Mouse (Mus musculus) adrenal gland, postnatal 25 days (tissue): ENCODE measurements around the gene Ncbp3. TPM values are rescaled to one million over a fixed set of nuclear protein-coding genes. Genes with fewer than 3 reads are reported as not detected.
A peak's percentile ranks its signal among the peaks of the same experiment; 100 is the strongest.

ENCODE experiments used
- DNase-seq: peaks from one replicate; pipeline ENCODE4 v3.0.0; 2021; ENCODE audit warnings: mixed read lengths
- long read RNA-seq: library from polyadenylated mRNA; stranded (forward); transcript quantifications from one replicate; pipeline ENCODE4 v2.0.0, GENCODE M21; 2021
- total RNA-seq: library from RNA; stranded (reverse); gene quantifications from 2 replicates; pipeline ENCODE4 v1.2.3, GENCODE M21; 2021

The Ncbp3 gene
- total RNA-seq: 10.8 and 15.1 TPM in 2 replicates
- long read RNA-seq, full-length matches to known transcripts: 18 of 22 reads
- long read RNA-seq, partial matches to known transcripts: 1 of 22 reads
- long read RNA-seq, other reads (novel, unspliced or antisense): 3 of 22 reads

DNA sequence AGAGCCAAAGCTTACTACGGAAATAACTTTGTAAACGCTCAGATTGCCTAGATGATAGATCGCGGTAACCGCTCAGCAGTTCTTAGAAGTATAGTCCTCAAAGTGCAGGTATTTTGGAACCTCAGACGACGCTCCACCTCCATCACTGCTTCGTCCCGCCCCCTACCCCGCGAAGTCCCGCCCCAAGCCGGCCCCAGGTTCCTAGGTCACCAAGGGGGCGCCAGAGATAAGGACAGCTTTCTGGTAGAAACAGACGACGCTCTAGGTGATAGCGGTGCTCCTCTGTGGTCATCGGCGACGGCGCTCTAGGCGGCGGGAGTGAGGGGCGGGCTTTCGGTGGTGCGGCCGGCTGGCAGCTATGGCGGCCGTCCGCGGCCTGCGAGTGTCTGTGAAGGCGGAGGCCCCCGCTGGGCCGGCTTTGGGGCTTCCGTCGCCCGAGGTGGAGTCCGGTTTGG lies at the start of gene Ncbp3:
Ncbp3 (plus strand) TSS at position 242 of the 455 bp plus-strand sequence.
- peak; percentile 96 for DNase-seq

DNA sequence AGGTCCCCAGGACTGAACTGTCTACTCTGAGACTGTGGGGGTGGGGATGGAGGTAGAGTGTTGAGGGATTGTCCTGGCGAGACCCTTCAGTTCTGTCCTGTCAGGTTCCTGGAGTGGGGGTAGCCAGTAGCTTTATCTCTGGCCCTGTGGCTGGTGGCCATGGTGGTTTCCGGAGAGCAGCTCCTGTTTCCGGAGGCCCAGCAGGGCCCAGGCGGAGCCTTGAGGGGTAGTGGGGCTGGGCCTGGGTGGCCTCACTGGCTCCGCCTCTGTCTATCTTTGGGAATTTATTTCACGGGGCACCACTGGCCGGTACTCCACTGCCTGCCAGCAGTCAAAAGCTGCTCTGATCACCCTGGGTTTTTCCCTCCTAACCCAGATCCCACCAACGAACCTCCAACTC lies 48.8 kb upstream of the Ncbp3 start, which contains the start of gene P2rx1:
P2rx1 (plus strand) TSS at position 333 of the 400 bp plus-strand sequence.
- no peak for DNase-seq

GRCm38 (mm10) chr11:73001029-73001428 lies 46.6 kb upstream of the Ncbp3 start:
- DNase-seq: peak; percentile 69

DNA sequence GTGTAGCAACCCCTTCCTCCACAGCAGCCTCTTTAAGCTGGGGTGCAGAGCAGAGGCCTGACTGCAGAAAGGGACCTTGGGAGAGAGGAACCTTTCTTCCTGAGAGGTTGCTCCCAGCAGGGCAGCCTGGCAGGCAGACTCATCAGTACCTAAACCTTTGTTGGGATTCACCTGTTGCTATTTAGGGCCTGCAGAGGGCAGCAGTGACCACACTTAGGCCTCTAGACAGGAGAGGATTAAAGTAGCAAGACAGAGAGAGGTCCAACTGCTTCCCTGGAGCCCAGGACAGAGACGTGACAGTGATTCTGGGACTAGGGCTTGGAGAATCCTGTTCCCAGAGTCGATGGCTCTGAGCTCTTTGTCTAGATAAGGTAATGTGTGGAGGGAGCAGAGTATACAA lies 41.2 kb upstream of the Ncbp3 start:
- DNase-seq: peak; percentile 53

GRCm38 (mm10) chr11:73007113-73007512 lies 40.5 kb upstream of the Ncbp3 start:
- no peak for DNase-seq

GRCm38 (mm10) chr11:73007698-73008481 lies 39.7 kb upstream of the Ncbp3 start:
- peak; percentile 67 for DNase-seq

DNA sequence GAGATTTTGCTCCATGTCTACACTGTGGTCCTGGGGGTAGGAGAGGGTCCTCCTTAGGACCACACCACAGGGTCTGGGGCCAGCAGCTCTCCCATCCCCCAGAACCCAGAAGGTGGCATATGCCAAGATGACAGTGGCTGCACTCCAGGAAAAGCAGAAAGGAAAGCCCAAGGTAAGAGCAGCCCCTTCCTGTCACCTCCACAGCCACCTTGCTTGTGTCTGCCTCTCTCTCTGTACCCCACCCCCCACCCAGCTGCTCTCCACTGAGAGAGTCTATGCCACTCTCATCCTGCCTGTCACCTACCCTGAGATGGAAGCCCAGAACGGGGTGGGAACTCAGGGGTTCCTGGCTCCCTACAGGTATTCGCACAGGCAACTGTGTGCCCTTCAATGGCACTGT lies 38.8 kb upstream of the Ncbp3 start:
- DNase-seq: no peak

DNA sequence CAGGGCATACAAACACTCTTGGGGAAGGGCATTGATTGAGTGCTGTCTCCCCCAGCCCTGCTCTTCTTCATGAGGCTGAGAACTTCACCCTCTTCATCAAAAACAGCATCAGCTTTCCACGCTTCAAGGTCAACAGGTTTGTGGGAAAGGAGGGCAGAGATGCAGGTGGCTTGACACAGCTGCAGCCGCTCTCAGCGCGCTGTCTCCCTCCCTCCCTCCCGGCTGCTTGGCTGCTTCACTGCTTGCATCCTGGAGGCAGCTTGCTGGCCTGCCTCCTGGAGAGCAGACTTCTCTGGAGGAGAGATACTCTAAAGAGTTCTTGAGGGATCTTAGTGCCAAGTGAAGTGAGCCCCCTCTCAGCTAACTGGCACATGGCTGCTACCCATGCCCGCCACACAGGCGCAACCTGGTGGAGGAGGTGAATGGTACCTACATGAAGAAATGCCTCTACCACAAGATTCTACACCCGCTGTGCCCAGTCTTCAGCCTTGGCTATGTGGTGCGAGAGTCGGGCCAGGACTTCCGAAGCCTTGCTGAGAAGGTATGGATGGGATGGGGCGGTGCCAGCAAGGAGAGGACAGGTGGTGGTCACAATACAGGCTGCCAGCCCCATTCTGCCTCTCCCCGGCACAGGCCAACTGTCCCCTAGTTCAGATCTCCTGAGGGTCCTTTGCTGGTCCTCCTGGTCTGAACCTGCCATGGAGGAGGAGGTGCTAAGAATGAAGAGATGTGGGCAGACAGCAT lies 37.9 kb upstream of the Ncbp3 start:
- no peak for DNase-seq

GRCm38 (mm10) chr11:73013981-73014380 lies 33.6 kb upstream of the Ncbp3 start:
- peak; percentile 53 for DNase-seq

GRCm38 (mm10) chr11:73014831-73015344 lies 32.7 kb upstream of the Ncbp3 start:
- no peak for DNase-seq

GRCm38 (mm10) chr11:73015391-73016102 lies 32.0 kb upstream of the Ncbp3 start:
- DNase-seq: peak; percentile 62

DNA sequence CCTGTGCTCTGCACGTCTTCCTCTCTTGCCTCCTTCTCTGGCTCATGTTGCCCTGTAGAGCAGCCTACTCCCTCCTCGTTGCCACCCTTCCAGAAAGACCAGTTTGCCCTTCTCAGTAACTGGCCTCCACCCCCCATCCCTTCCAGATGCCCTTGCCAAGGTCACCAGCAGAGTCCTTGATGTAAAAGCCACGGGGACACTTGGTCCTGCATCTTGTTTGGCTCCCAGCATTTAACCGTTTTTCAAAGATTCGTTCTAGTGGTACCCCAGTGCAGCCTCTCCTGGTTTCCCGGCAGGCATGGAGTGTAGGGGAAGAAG lies 31.5 kb upstream of the Ncbp3 start:
- no peak for DNase-seq

- DNase-seq: peak; percentile 96
Observed at GRCm38 (mm10) chr11:73018471-73019146, 29.0 kb upstream of the Ncbp3 start, which contains the start of gene Camkk1. Gene Camkk1 (plus strand): TSS chr11:73019008.

GRCm38 (mm10) chr11:73019147-73019795 lies 28.3 kb upstream of the Ncbp3 start:
- DNase-seq: peak; percentile 34

DNA sequence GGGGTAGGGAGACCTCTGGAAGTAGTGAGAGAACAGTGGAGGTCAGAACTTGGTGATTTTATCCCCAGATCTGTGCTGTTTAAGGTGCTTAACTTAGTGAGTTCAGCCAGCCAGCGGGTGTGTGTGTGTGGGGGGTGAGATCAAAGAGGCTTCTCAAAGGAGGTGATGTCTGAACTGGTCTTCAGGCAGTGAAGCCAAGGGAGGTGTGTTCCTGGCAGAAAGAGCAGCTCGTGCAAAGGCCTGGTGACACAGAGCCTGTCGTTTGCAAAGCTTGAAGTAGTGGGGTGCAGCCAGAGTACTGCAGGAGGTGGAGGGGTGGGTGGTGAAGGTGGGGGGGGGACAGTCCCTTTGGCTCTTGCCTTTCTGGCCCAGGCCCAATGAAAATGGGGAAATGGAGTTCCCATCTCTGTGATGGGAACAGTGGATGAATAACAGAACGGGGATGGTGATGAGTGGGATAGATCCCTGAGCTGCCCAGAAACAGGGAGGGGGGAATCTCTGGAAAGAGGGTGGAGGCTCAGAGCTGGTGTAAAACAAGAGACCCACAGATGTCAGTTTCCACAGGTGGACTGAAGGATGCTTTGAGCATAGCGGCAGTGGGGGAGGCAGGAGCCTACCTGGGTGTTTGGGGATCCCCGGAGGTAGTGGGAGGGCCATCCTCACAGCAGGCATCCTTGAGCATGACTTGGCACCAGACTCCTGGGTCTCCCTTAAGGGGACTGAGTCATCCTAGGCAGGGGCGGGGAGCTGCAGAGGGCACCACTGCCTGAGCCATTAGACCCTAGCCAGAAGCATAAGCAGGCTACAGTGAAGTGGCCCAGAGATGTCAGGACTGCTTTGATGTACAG lies 26.4 kb upstream of the Ncbp3 start:
- DNase-seq: peak; percentile 60

GRCm38 (mm10) chr11:73023099-73023498 lies 24.5 kb upstream of the Ncbp3 start:
- DNase-seq: peak; percentile 52

DNA sequence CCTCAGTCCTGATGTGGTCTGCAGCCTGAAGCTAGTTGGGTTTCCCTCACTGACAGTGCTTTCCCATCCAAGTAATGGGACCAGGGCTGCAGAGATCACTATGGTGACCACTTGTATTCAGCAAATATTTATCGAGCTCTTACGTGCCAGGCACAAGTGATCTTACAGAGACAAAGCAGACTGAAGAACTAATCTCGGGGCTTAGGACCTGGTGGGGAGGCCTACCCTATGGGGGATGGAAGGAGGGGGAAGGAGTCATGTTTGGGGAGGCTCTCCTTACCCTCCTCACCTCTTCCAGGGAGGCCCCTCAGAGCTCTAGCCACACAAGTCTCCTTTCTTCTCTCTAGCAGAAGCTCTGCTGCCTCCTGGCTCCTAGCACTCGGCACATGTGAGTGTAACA lies 23.8 kb upstream of the Ncbp3 start:
- no peak for DNase-seq

DNA sequence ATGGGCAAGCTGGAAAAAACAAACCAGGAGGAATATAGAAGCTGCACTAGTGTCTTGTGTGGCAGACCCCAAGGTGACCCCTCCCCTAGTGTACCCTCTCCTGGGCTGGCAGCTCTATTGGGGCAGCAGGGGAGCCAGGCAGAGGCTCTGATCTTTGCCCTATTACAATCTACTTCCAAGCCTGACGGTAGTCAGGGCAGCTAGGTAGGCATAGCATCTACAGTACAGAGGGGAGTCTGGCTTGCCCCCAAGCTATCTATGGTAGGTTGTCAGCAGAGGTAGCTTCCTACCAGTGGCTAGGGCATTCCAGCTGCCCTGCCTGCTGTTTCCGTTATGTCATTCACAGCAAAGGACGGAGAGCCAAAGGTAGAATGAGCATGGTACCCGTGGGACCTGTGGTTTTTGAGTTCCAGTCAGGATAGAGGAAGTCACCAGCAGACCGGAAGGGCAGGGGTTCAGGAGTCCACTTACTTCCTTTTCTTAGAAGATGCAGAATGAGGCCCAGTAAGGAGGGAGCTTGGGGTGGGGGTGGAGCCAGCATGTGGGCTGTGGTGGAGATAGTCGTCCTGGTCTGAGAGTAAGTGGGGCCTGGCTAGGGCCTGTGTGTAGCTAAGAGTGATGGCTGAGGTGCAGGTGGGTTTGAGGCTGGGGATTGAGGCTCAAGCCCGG lies 23.2 kb upstream of the Ncbp3 start:
- DNase-seq: no peak

GRCm38 (mm10) chr11:73026961-73027360 lies 20.6 kb upstream of the Ncbp3 start:
- no peak for DNase-seq
